Mouse (Mus musculus): ENCODE results near the gene Akr1c14. TPM values are rescaled to one million over a fixed set of nuclear protein-coding genes. Genes with fewer than 3 reads are reported as not detected.
"Not testable (repeated sequence)": the region's sequence is repeated elsewhere in the genome, so short reads cannot be mapped to it uniquely, and the experiment has no call there.

Gene Akr1c14
- total RNA-seq (2021): 1 to 10 TPM in 1 of 2 experiments, under 1 TPM in 1; 0.88 to 1.1 TPM
- long read RNA-seq, experiment 1: 0 reads
- long read RNA-seq, experiment 2, partial matches to known transcripts: 1 of 1 reads
- long read RNA-seq, experiment 2, other reads (novel, unspliced or antisense): 0 of 1 reads

GRCm38 (mm10) chr13:4048719-4049118, at the start of gene Akr1c14:
Akr1c14 (plus strand) TSS chr13:4049011.
- Histone ChIP-seq H3K4me3 (no peak within 1 kb of the TSS), H3K27ac (no peak within 1 kb of the TSS)
- no peak for DNase-seq (ENCODE audit: low spot score in 2 of 2)
- no peak for TF ChIP-seq CTCF (conservative IDR thresholded peaks at IDR 0.05)

- peak; percentile 53 to 81 for DNase-seq (ENCODE audit: low spot score in 2 of 2)
- peak; percentile 91 for TF ChIP-seq CTCF (conservative IDR thresholded peaks at IDR 0.05)
- Histone ChIP-seq H3K4me3 (no peak overlapping the region), H3K27ac (no peak overlapping the region)
These were observed 47.1 kb upstream of the Akr1c14 start for GRCm38 (mm10) chr13:4001687-4002086.

DNA sequence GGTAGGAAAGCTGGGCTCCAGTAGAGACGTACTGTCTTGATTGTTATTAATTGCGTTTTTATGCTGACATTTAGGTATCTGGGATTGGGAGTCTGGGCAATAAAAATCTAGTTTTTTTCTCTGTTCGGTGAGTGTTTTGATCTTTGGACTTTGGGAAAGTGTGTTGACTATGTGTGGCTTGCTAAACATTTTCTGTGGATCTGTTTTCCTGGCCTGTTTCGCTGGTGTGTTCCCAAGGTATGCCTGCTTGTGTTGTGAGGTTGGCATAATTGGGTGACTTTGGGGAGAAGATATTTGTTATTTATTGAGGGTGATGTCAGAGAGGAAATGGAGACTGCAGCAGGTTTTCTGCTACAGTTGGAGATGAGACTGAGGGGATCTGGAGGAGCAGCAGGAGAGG, 38.0 kb upstream of the Akr1c14 start:
- H3K4me3 ChIP-seq: no peak overlapping the region

GRCm38 (mm10) chr13:4013811-4014210, 35.0 kb upstream of the Akr1c14 start:
- no peak for DNase-seq (ENCODE audit: low spot score in 2 of 2)
- no peak overlapping the region for H3K27ac ChIP-seq
- TF ChIP-seq CTCF (conservative IDR thresholded peaks at IDR 0.05): peak; percentile 71
- no peak overlapping the region for H3K4me3 ChIP-seq

More for the DNA sequence above, 38.0 kb upstream of the Akr1c14 start:
- H3K27ac ChIP-seq: no peak overlapping the region
- TF ChIP-seq CTCF (conservative IDR thresholded peaks at IDR 0.05): no peak
- no peak for DNase-seq (ENCODE audit: low spot score in 2 of 2)

GRCm38 (mm10) chr13:4029897-4030296, 18.9 kb upstream of the Akr1c14 start:
- no peak for TF ChIP-seq CTCF (conservative IDR thresholded peaks at IDR 0.05)
- no peak overlapping the region for H3K4me3 ChIP-seq

DNA sequence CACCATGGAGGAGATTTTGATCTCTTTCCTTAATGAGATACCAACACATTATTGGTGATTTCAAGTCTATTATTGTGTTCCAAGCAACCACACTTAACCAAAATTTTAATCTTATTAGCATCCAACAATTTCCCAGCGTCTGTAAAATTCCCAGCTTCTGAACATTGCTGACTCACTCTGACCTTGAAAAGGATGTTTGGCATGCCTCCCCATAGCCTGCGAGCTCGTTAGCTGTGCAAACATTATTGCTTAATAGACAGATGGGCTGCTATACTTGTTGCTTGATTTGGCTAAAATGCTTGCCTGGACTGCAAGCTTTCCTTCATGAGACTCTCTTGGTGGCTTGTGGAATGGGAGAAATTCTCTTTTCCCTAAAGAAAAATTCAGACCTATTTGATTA, 16.3 kb upstream of the Akr1c14 start:
- H3K27ac ChIP-seq: no peak overlapping the region
- DNase-seq (ENCODE audit: low spot score in 2 of 2): peak in 1 of 2 experiments; percentile 3
- no peak for TF ChIP-seq CTCF (conservative IDR thresholded peaks at IDR 0.05)
- no peak overlapping the region for H3K4me3 ChIP-seq

More at GRCm38 (mm10) chr13:4029897-4030296, 18.9 kb upstream of the Akr1c14 start:
- no peak for DNase-seq (ENCODE audit: low spot score in 2 of 2)
- no peak overlapping the region for H3K27ac ChIP-seq

- no peak for TF ChIP-seq CTCF (conservative IDR thresholded peaks at IDR 0.05)
- Histone ChIP-seq H3K4me3 (no peak overlapping the region), H3K27ac (no peak overlapping the region)
- DNase-seq (ENCODE audit: low spot score in 2 of 2): no peak
These were observed 13.8 kb upstream of the Akr1c14 start for GRCm38 (mm10) chr13:4035052-4035451.

DNA sequence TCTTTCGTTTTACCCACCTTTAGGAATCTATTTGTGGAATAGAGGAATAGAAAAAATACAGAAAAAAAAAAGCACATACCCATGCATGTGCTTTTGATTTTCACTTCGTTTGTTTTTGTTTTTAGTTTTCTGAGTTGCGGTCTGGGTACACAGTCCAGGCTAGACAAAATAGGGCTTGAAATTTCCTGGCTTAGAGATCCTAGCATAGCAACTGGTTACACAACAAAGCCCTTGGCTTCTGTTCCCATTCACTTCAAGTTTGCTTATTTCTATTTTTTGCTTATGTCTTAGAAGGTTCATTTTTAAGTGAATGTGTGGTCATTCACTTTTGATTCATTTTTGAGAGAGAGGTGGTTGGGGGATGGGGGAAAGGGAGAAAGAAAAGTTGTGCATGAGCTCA, 2.7 kb upstream of the Akr1c14 start:
- no peak for DNase-seq (ENCODE audit: low spot score in 2 of 2)
- TF ChIP-seq CTCF (conservative IDR thresholded peaks at IDR 0.05): no peak
- no peak overlapping the region for H3K4me3 ChIP-seq
- H3K27ac ChIP-seq: no peak overlapping the region

GRCm38 (mm10) chr13:4046841-4047240, 2.0 kb upstream of the Akr1c14 start:
- Histone ChIP-seq H3K27ac (no peak overlapping the region), H3K4me3 (no peak overlapping the region)
- TF ChIP-seq CTCF (conservative IDR thresholded peaks at IDR 0.05): no peak
- DNase-seq (ENCODE audit: low spot score in 2 of 2): no peak

DNA sequence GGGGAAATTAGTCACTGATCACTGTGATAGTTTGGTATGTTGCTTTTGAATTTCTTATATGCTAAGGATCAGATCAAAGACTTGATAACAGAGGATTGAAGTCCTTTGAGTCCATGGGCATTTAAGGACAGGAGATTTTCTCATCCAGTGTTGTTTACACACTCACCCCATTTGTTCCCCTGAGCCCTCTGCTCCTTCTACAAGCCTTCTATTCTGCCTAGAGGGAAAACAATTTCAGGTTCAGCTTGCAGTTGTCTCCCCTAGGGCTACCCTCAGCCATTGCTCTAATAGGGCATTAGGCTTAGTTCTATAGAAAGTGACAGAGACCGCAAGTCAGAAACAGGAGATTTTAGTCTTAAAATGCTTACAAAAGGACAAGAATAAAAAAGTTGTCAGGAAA, 585 bp upstream of the Akr1c14 start:
- H3K27ac ChIP-seq: no peak overlapping the region
- no peak overlapping the region for H3K4me3 ChIP-seq
- no peak for DNase-seq (ENCODE audit: low spot score in 2 of 2)
- no peak for TF ChIP-seq CTCF (conservative IDR thresholded peaks at IDR 0.05)

DNA sequence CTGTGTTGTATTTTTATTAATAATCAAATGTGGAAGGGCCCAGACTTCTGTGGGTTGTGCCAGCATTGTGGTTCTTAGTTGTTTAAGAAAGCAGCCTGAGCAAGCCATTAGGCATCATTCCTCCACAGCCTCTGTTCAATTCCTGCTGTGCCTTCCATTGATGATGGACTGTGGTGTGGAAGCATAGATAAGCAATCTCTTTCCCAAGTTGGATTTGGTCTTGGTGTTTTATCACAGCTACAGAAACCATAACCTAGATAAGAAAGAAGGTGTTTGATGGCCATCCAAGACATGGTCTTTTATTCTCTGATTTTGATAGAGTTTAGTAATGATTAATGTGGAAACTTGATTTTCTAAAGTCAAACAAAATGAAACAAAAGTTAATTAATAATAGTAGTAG, 844 bp downstream of the Akr1c14 start:
- no peak for TF ChIP-seq CTCF (conservative IDR thresholded peaks at IDR 0.05)
- H3K27ac ChIP-seq: no peak overlapping the region
- no peak for DNase-seq (ENCODE audit: low spot score in 2 of 2)
- H3K4me3 ChIP-seq: no peak overlapping the region

DNA sequence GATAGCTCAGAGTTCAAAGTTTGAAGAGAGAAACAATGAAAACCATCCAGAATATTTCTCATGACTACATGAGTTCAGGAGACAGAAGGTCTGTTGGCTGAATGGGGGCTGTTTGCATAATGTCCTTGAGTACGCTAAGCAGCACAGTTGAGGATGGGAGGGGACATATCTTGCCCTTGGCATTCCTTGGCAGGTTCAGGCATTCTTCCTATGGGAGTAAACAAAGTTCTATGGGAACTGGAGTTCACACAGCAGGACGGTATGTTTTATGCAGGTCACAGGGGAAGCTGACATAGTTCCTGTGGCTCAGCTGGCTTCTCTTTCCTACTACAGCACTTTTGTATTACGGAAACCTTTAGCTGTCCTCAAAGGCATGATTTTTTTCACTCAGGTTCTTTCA, 6.6 kb downstream of the Akr1c14 start:
- DNase-seq (ENCODE audit: low spot score in 2 of 2): no peak
- no peak overlapping the region for H3K27ac ChIP-seq
- TF ChIP-seq CTCF (conservative IDR thresholded peaks at IDR 0.05): no peak
- H3K4me3 ChIP-seq: no peak overlapping the region

DNA sequence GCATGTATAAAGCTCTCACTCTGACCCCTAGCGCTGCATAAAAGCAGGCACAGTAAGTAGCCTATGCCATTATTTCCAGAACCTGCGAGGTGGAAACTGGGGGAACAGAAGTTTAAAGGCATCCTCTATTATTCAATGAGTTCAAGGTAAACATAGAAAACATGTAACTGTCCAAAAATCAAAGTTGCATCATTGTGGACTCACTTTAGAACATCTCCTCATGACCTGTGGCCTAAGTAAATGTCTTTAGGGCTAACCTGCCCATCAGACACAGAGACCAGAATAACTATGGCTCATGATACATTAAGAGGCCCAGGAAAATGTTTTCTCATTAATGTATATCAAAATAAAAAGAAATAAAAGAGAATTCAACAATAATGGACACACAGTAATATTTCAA, 7.4 kb downstream of the Akr1c14 start:
- TF ChIP-seq CTCF (conservative IDR thresholded peaks at IDR 0.05): no peak
- no peak for DNase-seq (ENCODE audit: low spot score in 2 of 2)

GRCm38 (mm10) chr13:4058239-4058638, 9.4 kb downstream of the Akr1c14 start:
- H3K4me3 ChIP-seq; H3K27ac ChIP-seq; DNase-seq (ENCODE audit: low spot score in 2 of 2): not testable (repeated sequence)

More for the DNA sequence above, 7.4 kb downstream of the Akr1c14 start:
- H3K4me3 ChIP-seq: no peak overlapping the region
- no peak overlapping the region for H3K27ac ChIP-seq

GRCm38 (mm10) chr13:4059363-4059762, 10.6 kb downstream of the Akr1c14 start:
- no peak for DNase-seq (ENCODE audit: low spot score in 2 of 2)
- Histone ChIP-seq H3K4me3 (peak overlapping the region; percentile 1; the same call in 1 of the 2 replicates), H3K27ac (no peak overlapping the region)
- TF ChIP-seq CTCF (conservative IDR thresholded peaks at IDR 0.05): no peak

Measured in layer of hippocampus, adult 2 months (tissue).